Mouse (Mus musculus): ENCODE data around the gene Calhm6. TPM values are rescaled to one million over a fixed set of nuclear protein-coding genes. Genes with fewer than 3 reads are reported as not detected.

Calhm6 gene
- 10 to 100 TPM; 18.4 to 19.1 TPM for total RNA-seq (2023)

DNA sequence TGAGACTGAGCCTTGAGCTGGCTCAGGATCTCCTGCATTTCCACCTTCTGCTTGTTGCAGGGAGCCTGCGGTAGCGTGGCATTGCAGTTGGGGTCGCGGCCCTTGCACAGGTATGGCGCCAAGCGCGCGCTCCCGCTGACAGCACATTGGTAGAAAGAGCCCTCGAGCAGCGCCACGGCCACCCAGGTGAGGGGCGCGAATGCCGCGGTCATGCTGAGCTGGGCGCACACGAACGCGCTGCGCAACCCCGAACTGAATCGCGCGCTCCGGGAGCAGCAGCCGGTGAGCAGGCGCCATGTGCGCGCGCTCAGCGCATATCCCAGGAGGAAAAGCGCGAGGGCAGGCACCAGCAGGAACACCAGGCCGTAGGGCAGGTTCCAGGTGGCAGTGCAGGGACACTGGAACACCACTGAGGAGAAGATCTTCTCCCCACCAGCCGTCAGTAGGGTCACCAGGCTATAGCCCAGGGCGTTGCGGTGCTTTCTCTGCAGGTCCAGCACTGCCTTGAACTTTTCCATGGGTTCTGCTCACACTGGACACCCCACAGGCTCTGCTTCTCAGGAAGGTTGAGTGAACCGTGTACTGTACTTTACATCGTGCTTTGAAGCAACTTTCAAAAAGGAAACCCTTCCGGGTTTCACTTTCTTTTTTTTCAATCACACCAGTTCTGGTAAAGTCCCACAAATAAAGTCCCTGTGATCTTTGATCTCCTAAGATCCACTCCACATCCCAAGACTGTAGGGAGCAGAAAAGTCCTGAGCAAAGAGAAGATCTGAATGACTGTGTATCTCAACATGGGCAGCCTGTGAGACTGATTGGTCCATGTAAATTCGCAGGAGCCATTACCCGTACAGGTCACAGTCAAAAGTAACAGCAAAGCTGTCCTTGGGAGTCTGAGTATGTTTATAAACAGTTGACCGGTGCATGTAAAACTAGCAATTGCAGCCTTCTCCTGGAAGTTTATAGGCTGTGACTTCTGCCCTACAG is at the start of gene Calhm6:
Gene Calhm6 (minus strand): TSS at position 593 of the 987 bp plus-strand sequence.

DNA sequence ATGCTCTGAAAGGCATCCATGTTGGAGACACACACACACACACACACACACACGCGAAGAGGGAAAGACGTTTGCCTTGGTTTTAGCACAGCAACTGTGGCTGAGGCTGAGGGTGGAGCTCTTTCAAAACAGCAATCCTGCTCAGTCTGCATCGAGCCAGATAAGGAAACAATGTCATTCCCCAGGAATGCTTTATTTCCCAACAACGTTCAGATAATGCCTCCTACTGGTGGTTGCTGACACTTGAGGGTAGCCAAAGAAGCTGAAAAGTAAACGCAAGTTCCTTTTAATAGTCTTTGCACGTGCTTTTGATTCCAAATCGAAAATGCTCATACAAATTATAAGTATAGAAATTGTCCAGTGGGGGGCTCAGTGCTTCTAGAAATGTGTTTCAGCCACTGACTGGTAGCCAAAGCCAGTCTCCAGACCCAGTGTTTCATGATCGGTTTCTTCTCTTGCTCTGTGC is 31.3 kb downstream of the Calhm6 start, which contains the start of gene Calhm5:
Gene Calhm5 (minus strand): TSS at position 102 of the 466 bp plus-strand sequence.

Other genes with a start within 250 kb of the Calhm6 start
- not detected for gene Rsph4a, start 222.9 kb downstream of the Calhm6 start, total RNA-seq (2023)
- 10 to 100 TPM; 89.2 to 91.0 TPM for gene Zup1, start 176.7 kb downstream of the Calhm6 start, total RNA-seq (2023)
- 10 to 100 TPM; 53.2 to 66.0 TPM for gene Rwdd1, start 108.4 kb downstream of the Calhm6 start, total RNA-seq (2023)
- not detected for gene Trappc3l, start 90.4 kb downstream of the Calhm6 start, total RNA-seq (2023)
- not detected for gene Calhm4, start 83.7 kb downstream of the Calhm6 start, total RNA-seq (2023)
- not detected for gene Calhm5, start 31.5 kb downstream of the Calhm6 start, total RNA-seq (2023)
- 10 to 100 TPM; 20.2 to 22.3 TPM for gene Dse, start 79.7 kb upstream of the Calhm6 start, total RNA-seq (2023)
- 100 to 1,000 TPM; 103 to 112 TPM for gene Tspyl1, start 154.2 kb upstream of the Calhm6 start, total RNA-seq (2023)
- gene Tspyl4, start 169.5 kb upstream of the Calhm6 start, total RNA-seq (2023): 10 to 100 TPM; 19.4 to 20.2 TPM